Mouse (Mus musculus): Measurements from ENCODE around the gene Hoxa7.

Hoxa7 gene

GRCm38 (mm10) chr6:52215771-52216535, 5.7 kb downstream of the Hoxa7 start:
- in situ Hi-C loops (cut with MboI, MseI), result loop anchor here (5.0 to 10.0 kb wide), 4 partner anchors 204 to 604 kb away; partner anchors contain the start of gene Skap2 (in 1 of the 2)

- in situ Hi-C loops (cut with MboI, MseI), result loop anchor here (5.0 to 10.0 kb wide), 4 partner anchors 203 to 603 kb away; partner anchors contain the start of gene Skap2 (in 1 of the 2)
These were observed 6.6 kb downstream of the Hoxa7 start for GRCm38 (mm10) chr6:52215070-52215469.

GRCm38 (mm10) chr6:52214271-52214670, 7.4 kb downstream of the Hoxa7 start:
- in situ Hi-C loops (cut with MboI, MseI), result loop anchor here in 1 of 2 experiments (10.0 kb wide), 1 partner anchor 209 kb away; no protein-coding TSS in a partner anchor

- in situ Hi-C loops (cut with MboI, MseI), result loop anchor here in 1 of 2 experiments (10.0 kb wide), 1 partner anchor 209 kb away; no protein-coding TSS in a partner anchor
These were observed 8.3 kb downstream of the Hoxa7 start, which contains the start of the genes Hoxa3 and Gm28308 for GRCm38 (mm10) chr6:52213119-52213986. Gene Hoxa3 (minus strand): TSS chr6:52213336. Gene Gm28308 (minus strand): TSS chr6:52213339.

- in situ Hi-C loops (cut with MboI, MseI), result loop anchor here in 1 of 2 experiments (10.0 kb wide), 1 partner anchor 208 kb away; no protein-coding TSS in a partner anchor
These were observed 9.0 kb downstream of the Hoxa7 start for GRCm38 (mm10) chr6:52212556-52213118.

GRCm38 (mm10) chr6:52211961-52212360, 9.7 kb downstream of the Hoxa7 start:
- in situ Hi-C loops (cut with MboI, MseI), result loop anchor here in 1 of 2 experiments (10.0 kb wide), 1 partner anchor 207 kb away; no protein-coding TSS in a partner anchor

GRCm38 (mm10) chr6:52211170-52211935, 10.3 kb downstream of the Hoxa7 start:
- in situ Hi-C loops (cut with MboI, MseI), result loop anchor here in 1 of 2 experiments (10.0 kb wide), 1 partner anchor 207 kb away; no protein-coding TSS in a partner anchor

GRCm38 (mm10) chr6:52209685-52210046, 12.0 kb downstream of the Hoxa7 start:
- in situ Hi-C loops (cut with MboI, MseI), result loop anchor here in 1 of 2 experiments (10.0 kb wide), 1 partner anchor 205 kb away; no protein-coding TSS in a partner anchor

- in situ Hi-C loops (cut with MboI, MseI), result no loop called here
These were observed 12.6 kb downstream of the Hoxa7 start for GRCm38 (mm10) chr6:52208868-52209684.

- in situ Hi-C loops (cut with MboI, MseI), result no loop called here
These were observed 13.4 kb downstream of the Hoxa7 start, which contains the start of gene Hoxa6 for GRCm38 (mm10) chr6:52208072-52208867. Gene Hoxa6 (minus strand): TSS chr6:52208722.

- in situ Hi-C loops (cut with MboI, MseI), result no loop called here
These were observed 14.0 kb downstream of the Hoxa7 start for GRCm38 (mm10) chr6:52207684-52207976.

- in situ Hi-C loops (cut with MboI, MseI), result no loop called here
These were observed 14.6 kb downstream of the Hoxa7 start for GRCm38 (mm10) chr6:52206882-52207683.

- in situ Hi-C loops (cut with MboI, MseI), result no loop called here
These were observed 15.7 kb downstream of the Hoxa7 start for GRCm38 (mm10) chr6:52205638-52206621.

- in situ Hi-C loops (cut with MboI, MseI), result no loop called here
These were observed 16.4 kb downstream of the Hoxa7 start for GRCm38 (mm10) chr6:52205221-52205620.

- in situ Hi-C loops (cut with MboI, MseI), result no loop called here
These were observed 17.5 kb downstream of the Hoxa7 start, which contains the start of gene Hoxa5 for GRCm38 (mm10) chr6:52204050-52204752. Gene Hoxa5 (minus strand): TSS chr6:52204587.

- in situ Hi-C loops (cut with MboI, MseI), result no loop called here
These were observed 18.1 kb downstream of the Hoxa7 start for GRCm38 (mm10) chr6:52203371-52204049.
